Mouse (Mus musculus) CD4-positive, CD25-positive, alpha-beta regulatory T cell (primary cell): ENCODE results near the gene P4hb. TPM values are rescaled to one million over a fixed set of nuclear protein-coding genes. Genes with fewer than 3 reads are reported as not detected.

Source experiments
- polyA plus RNA-seq: library from polyadenylated mRNA; unstranded; fragments of 100-300 nt; shearing (Covaris generic); gene quantifications from one replicate; pipeline ENCODE4 v1.2.1, GENCODE M21; 2017

Gene P4hb
- 244 TPM for polyA plus RNA-seq

GRCm38 (mm10) chr11:120572752-120573584, at the start of gene P4hb:
Gene P4hb, minus strand, starts transcription at chr11:120573253.

GRCm38 (mm10) chr11:120617519-120618112, 44.6 kb upstream of the P4hb start, which contains the start of gene Pcyt2:
Gene Pcyt2, minus strand, starts transcription at chr11:120617936.

DNA sequence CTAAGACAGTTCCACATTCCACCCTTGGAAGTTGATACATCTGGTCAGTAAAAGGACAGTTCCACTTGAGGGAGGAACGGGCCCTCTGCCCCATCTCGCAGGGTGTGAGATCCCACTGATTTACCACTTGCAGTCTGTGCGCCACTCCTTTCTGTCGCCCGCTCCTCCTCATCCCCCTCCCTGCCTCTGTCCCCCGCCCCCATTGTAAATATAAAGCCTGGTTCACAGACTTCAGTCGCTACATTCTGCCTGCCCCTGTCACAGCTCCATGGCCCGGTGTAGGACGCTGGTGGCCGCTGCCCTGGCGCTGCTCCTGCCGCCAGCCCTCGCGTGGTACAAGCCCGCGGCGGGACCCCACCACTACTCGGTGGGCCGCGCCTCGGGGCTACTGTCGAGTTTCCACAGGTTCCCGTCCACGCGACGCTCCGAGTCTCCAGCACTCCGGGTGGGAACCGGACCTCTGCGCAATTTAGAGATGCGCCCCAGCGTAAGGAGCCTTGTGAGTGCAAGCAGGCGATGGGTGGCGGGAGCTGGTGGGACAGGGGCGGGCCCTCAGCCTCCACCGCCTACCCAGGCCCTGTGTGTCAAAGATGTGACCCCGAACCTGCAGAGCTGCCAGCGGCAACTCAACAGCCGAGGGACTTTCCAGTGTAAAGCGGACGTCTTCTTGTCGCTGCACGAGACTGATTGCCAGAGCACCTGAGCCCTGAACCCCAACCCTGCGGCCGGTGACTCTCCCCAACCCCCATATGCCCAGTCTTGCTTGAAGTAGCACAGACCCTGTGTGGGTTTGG, 35.4 kb upstream of the P4hb start, which contains the start of gene Npb:
Npb (plus strand) TSS at position 237 of the 794 bp plus-strand sequence.

DNA sequence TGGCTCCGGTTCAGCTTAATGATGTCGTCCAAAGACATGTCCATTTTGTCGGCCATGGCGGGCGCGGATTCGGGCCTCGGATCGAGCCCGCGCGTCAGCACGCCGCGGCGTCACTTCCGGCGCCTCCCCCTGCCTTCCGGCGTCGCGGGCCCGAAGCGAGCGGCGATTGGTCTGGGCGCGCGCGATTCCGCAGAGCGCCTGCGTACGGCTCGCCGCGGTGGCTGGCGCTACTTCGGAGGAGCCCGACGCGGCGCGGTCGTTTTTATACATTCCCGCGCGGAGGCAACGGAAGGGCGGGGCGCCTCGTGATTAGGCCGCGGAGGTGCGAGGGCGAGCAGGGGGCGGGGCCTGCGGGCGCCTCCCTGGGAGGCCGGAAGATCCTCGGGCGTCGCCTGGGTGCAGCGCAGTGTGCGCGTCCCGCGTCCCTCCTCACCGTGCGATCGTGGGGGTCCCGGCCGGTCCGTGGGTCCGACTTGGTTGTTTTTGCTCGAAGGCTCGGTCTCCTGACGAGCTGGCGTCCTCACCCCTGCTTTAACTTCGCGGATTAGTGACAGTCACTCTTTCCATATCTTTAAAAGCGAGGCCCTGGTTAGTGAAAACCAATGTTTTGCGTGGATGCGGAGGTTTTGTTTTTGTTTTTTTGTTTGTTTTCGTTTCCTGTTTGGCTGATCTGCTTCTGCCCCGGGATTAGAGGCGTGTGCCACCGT, 25.4 kb upstream of the P4hb start, which contains the start of the genes Alyref and Anapc11:
Alyref (minus strand) TSS at position 83 of the 707 bp plus-strand sequence.
Anapc11 (plus strand) TSS at position 139 of the 707 bp plus-strand sequence.

GRCm38 (mm10) chr11:120581490-120582267, 8.6 kb upstream of the P4hb start, which contains the start of gene Arhgdia:
Gene Arhgdia, minus strand, starts transcription at chr11:120581624.

GRCm38 (mm10) chr11:120550810-120551440, 22.1 kb downstream of the P4hb start, which contains the start of gene Ppp1r27:
Gene Ppp1r27, minus strand, starts transcription at chr11:120551132.

DNA sequence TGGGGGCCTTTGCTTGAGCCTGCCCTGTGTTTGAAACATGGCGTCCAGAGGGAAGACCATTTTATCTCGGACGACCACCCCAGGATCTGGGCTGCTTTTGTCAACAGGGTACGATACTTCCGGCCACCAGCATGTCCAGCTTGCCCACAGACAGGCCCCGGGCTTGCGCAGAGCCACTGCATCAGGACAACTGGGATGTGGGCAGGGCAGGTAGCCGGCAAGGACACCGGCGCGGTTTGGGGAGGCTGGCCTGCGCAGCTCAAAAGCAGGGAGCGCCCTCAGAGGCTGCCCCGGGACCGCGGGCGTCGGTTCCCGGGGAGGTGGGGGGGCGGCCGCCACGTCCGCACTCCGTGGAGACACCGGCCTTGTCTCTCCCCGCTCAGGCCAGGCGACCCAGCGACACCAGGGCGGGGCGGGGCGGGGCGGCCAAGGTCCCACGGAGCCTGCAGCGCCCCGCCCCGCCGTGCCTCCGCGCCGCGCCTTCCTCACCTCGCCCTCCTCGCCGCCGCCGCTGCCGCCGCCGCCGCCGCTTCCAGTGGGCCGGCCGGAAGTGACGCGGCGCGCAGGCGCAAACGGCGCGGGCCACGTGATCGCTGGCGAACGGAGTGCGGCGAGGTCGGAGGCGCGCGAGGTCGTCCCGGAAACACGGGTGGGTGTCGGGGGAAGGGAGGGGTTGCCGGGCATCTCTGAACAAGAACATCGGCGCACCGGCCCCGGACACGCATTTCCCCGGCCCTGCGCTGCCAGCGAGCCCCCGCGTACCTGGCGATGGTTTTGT, 23.7 kb downstream of the P4hb start, which contains the start of gene Mcrip1:
Mcrip1 (minus strand) TSS at position 560 of the 778 bp plus-strand sequence.

GRCm38 (mm10) chr11:120530085-120530964, 42.7 kb downstream of the P4hb start, which contains the start of gene Gcgr:
Gene Gcgr, plus strand, starts transcription at chr11:120530699.

Other genes with a start within 250 kb of the P4hb start
- gene Actg1, start 224.7 kb downstream of the P4hb start, polyA plus RNA-seq: 2,226 TPM
- gene Fscn2, start 211.7 kb downstream of the P4hb start, polyA plus RNA-seq: 0.68 TPM
- 29.6 TPM for gene Faap100, start 194.5 kb downstream of the P4hb start, polyA plus RNA-seq
- 54.4 TPM for gene Nploc4, start 135.5 kb downstream of the P4hb start, polyA plus RNA-seq
- gene Tspan10, start 130.6 kb downstream of the P4hb start, polyA plus RNA-seq: not detected
- gene Pde6g, start 119.8 kb downstream of the P4hb start, polyA plus RNA-seq: 0.35 TPM
- gene Oxld1, start 115.2 kb downstream of the P4hb start, polyA plus RNA-seq: 14.6 TPM
- gene Ccdc137, start 115.1 kb downstream of the P4hb start, polyA plus RNA-seq: 50.7 TPM
- 36.3 TPM for gene Arl16, start 105.6 kb downstream of the P4hb start, polyA plus RNA-seq
- gene Mrpl12, start 88.6 kb downstream of the P4hb start, polyA plus RNA-seq: 70.7 TPM
- 8.9 TPM for gene Slc25a10, start 81.4 kb downstream of the P4hb start, polyA plus RNA-seq
- not detected for gene Gcgr, start 42.6 kb downstream of the P4hb start, polyA plus RNA-seq
- gene Mcrip1, start 23.5 kb downstream of the P4hb start, polyA plus RNA-seq: 144 TPM
- not detected for gene Ppp1r27, start 22.1 kb downstream of the P4hb start, polyA plus RNA-seq
- gene Arhgdia, start 8.4 kb upstream of the P4hb start, polyA plus RNA-seq: 800 TPM
- 327 TPM for gene Alyref, start 25.1 kb upstream of the P4hb start, polyA plus RNA-seq
- gene Anapc11, start 25.2 kb upstream of the P4hb start, polyA plus RNA-seq: 115 TPM
- 1.2 TPM for gene Npb, start 35.2 kb upstream of the P4hb start, polyA plus RNA-seq
- gene Pcyt2, start 44.7 kb upstream of the P4hb start, polyA plus RNA-seq: 159 TPM
- 300 TPM for gene Sirt7, start 52.0 kb upstream of the P4hb start, polyA plus RNA-seq
- gene Mafg, start 60.3 kb upstream of the P4hb start, polyA plus RNA-seq: 17.6 TPM
- gene Pycr1, start 70.5 kb upstream of the P4hb start, polyA plus RNA-seq: 1.2 TPM
- gene Myadml2, start 74.9 kb upstream of the P4hb start, polyA plus RNA-seq: 0.41 TPM
- not detected for gene Notum, start 87.9 kb upstream of the P4hb start, polyA plus RNA-seq
- gene Aspscr1, start 99.7 kb upstream of the P4hb start, polyA plus RNA-seq: 178 TPM
- gene Cenpx, start 140.5 kb upstream of the P4hb start, polyA plus RNA-seq: 114 TPM
- gene Lrrc45, start 140.7 kb upstream of the P4hb start, polyA plus RNA-seq: 67.6 TPM
- 1.8 TPM for gene Rac3, start 148.2 kb upstream of the P4hb start, polyA plus RNA-seq
- gene Dcxr, start 154.0 kb upstream of the P4hb start, polyA plus RNA-seq: 14.3 TPM
- gene Cbr2, start 158.9 kb upstream of the P4hb start, polyA plus RNA-seq: 0.59 TPM
- gene Hmga1b, start 189.5 kb upstream of the P4hb start, polyA plus RNA-seq: 29.4 TPM
- gene Rfng, start 211.0 kb upstream of the P4hb start, polyA plus RNA-seq: 39.3 TPM
- gene Gps1, start 211.0 kb upstream of the P4hb start, polyA plus RNA-seq: 159 TPM
- gene Dus1l, start 223.2 kb upstream of the P4hb start, polyA plus RNA-seq: 83.8 TPM